Mouse (Mus musculus) forelimb bud, embryonic 11.5 days (tissue): ENCODE data around the gene Fbf1.

Source experiments
- DNase-seq: peaks from one replicate; pipeline ENCODE4 v3.0.0-alpha.2; 2012; ENCODE audit warnings: low read depth, low spot score

The Fbf1 gene

GRCm38 (mm10) chr11:116167884-116168439, at the start of gene Fbf1:
TSS of gene Fbf1 (minus strand) at chr11:116168166.
- peak; percentile 94 for DNase-seq

- no peak for DNase-seq
Measured at GRCm38 (mm10) chr11:116216549-116216948, 48.6 kb upstream of the Fbf1 start.

GRCm38 (mm10) chr11:116215991-116216390, 48.0 kb upstream of the Fbf1 start:
- no peak for DNase-seq

- DNase-seq: no peak
Measured at GRCm38 (mm10) chr11:116215181-116215580, 47.2 kb upstream of the Fbf1 start.

- DNase-seq: no peak
Measured at GRCm38 (mm10) chr11:116213877-116214510, 46.0 kb upstream of the Fbf1 start.

GRCm38 (mm10) chr11:116212847-116213246, 44.9 kb upstream of the Fbf1 start:
- no peak for DNase-seq

- no peak for DNase-seq
Measured at GRCm38 (mm10) chr11:116210696-116211095, 42.7 kb upstream of the Fbf1 start.

GRCm38 (mm10) chr11:116209257-116209656, 41.3 kb upstream of the Fbf1 start:
- no peak for DNase-seq

GRCm38 (mm10) chr11:116208660-116209059, 40.7 kb upstream of the Fbf1 start:
- no peak for DNase-seq

- DNase-seq: no peak
Measured at GRCm38 (mm10) chr11:116206678-116207077, 38.7 kb upstream of the Fbf1 start.

GRCm38 (mm10) chr11:116203150-116203549, 35.2 kb upstream of the Fbf1 start:
- no peak for DNase-seq

- DNase-seq: no peak
Measured at GRCm38 (mm10) chr11:116201151-116201550, 33.2 kb upstream of the Fbf1 start.

- peak; percentile 94 for DNase-seq
Measured at GRCm38 (mm10) chr11:116198639-116199531, 30.9 kb upstream of the Fbf1 start, which contains the start of the genes Ten1 and Acox1. TSS of gene Ten1 (plus strand) at chr11:116198855. TSS of gene Acox1 (minus strand) at chr11:116199045.

GRCm38 (mm10) chr11:116198132-116198531, 30.2 kb upstream of the Fbf1 start:
- no peak for DNase-seq

GRCm38 (mm10) chr11:116197584-116197906, 29.6 kb upstream of the Fbf1 start:
- no peak for DNase-seq

GRCm38 (mm10) chr11:116196866-116197583, 29.1 kb upstream of the Fbf1 start:
- DNase-seq: no peak

- DNase-seq: no peak
Measured at GRCm38 (mm10) chr11:116196336-116196735, 28.4 kb upstream of the Fbf1 start.

- no peak for DNase-seq
Measured at GRCm38 (mm10) chr11:116195252-116195651, 27.3 kb upstream of the Fbf1 start.

- DNase-seq: no peak
Measured at GRCm38 (mm10) chr11:116194619-116195018, 26.7 kb upstream of the Fbf1 start.

GRCm38 (mm10) chr11:116187226-116187930, 19.4 kb upstream of the Fbf1 start:
- no peak for DNase-seq

GRCm38 (mm10) chr11:116186360-116186759, 18.4 kb upstream of the Fbf1 start:
- DNase-seq: no peak
